Mouse (Mus musculus) T-helper 17 cell (primary cell): ENCODE measurements around the gene P2ry6.

Source experiments
- in situ Hi-C, 2 experiments: fragments of 300-600 bp; cut with MboI, MseI; formaldehyde crosslinking; loops; 1 replicate in 1 of 2; 2 replicates in 1 of 2; pipeline ENCODE4 v1.15.1; 2025; ENCODE audit warnings: high pct_unique_total_duplicates in 2 of 2

Gene P2ry6

GRCm38 (mm10) chr7:100942789-100943615 is 31.4 kb downstream of the P2ry6 start:
- in situ Hi-C loops = loop anchor here (5.0 kb wide), 1 partner anchor 104 kb away; no protein-coding TSS in a partner anchor

GRCm38 (mm10) chr7:100941169-100941568 is 33.3 kb downstream of the P2ry6 start:
- in situ Hi-C loops = loop anchor here (5.0 kb wide), 1 partner anchor 106 kb away; no protein-coding TSS in a partner anchor

GRCm38 (mm10) chr7:100938106-100938505 is 36.3 kb downstream of the P2ry6 start:
- in situ Hi-C loops = no loop called here

GRCm38 (mm10) chr7:100937481-100937880 is 37.0 kb downstream of the P2ry6 start:
- in situ Hi-C loops = no loop called here

- in situ Hi-C loops = no loop called here
These were observed 40.9 kb downstream of the P2ry6 start for GRCm38 (mm10) chr7:100933520-100933919.

- in situ Hi-C loops = no loop called here
These were observed 41.9 kb downstream of the P2ry6 start for GRCm38 (mm10) chr7:100932481-100933007.

- in situ Hi-C loops = no loop called here
These were observed 42.4 kb downstream of the P2ry6 start, which contains the start of gene Arhgef17 for GRCm38 (mm10) chr7:100931926-100932480. Gene Arhgef17, minus strand, starts transcription at chr7:100932107.

GRCm38 (mm10) chr7:100931316-100931925 is 43.0 kb downstream of the P2ry6 start:
- in situ Hi-C loops = no loop called here

GRCm38 (mm10) chr7:100930619-100931315 is 43.7 kb downstream of the P2ry6 start:
- in situ Hi-C loops = no loop called here

- in situ Hi-C loops = loop anchor here in 1 of 2 experiments (10.0 kb wide), 1 partner anchor 1805 kb away; no protein-coding TSS in a partner anchor
These were observed 44.7 kb downstream of the P2ry6 start for GRCm38 (mm10) chr7:100929639-100930303.

- in situ Hi-C loops = loop anchor here in 1 of 2 experiments (10.0 kb wide), 1 partner anchor 1804 kb away; no protein-coding TSS in a partner anchor
These were observed 46.0 kb downstream of the P2ry6 start for GRCm38 (mm10) chr7:100928456-100928855.

GRCm38 (mm10) chr7:100927287-100928000 is 47.0 kb downstream of the P2ry6 start:
- in situ Hi-C loops = loop anchor here in 1 of 2 experiments (10.0 kb wide), 1 partner anchor 1803 kb away; no protein-coding TSS in a partner anchor

- in situ Hi-C loops = loop anchor here in 1 of 2 experiments (10.0 kb wide), 1 partner anchor 1802 kb away; no protein-coding TSS in a partner anchor
These were observed 48.0 kb downstream of the P2ry6 start for GRCm38 (mm10) chr7:100926311-100926923.

GRCm38 (mm10) chr7:100924674-100925445 is 49.6 kb downstream of the P2ry6 start:
- in situ Hi-C loops = loop anchor here in 1 of 2 experiments (10.0 kb wide), 1 partner anchor 1800 kb away; no protein-coding TSS in a partner anchor

- in situ Hi-C loops = loop anchor here in 1 of 2 experiments (10.0 kb wide), 1 partner anchor 1799 kb away; no protein-coding TSS in a partner anchor
These were observed 50.2 kb downstream of the P2ry6 start for GRCm38 (mm10) chr7:100924200-100924599.

GRCm38 (mm10) chr7:100922907-100923306 is 51.5 kb downstream of the P2ry6 start:
- in situ Hi-C loops = loop anchor here in 1 of 2 experiments (10.0 kb wide), 1 partner anchor 1798 kb away; no protein-coding TSS in a partner anchor

GRCm38 (mm10) chr7:100921289-100921688 is 53.2 kb downstream of the P2ry6 start:
- in situ Hi-C loops = loop anchor here in 1 of 2 experiments (10.0 kb wide), 1 partner anchor 1796 kb away; no protein-coding TSS in a partner anchor

- in situ Hi-C loops = loop anchor here in 1 of 2 experiments (10.0 kb wide), 1 partner anchor 1795 kb away; no protein-coding TSS in a partner anchor
These were observed 54.7 kb downstream of the P2ry6 start for GRCm38 (mm10) chr7:100919809-100920107.
